ENCODE assay signal across 1 mouse cellular context in the genomic region with DNA sequence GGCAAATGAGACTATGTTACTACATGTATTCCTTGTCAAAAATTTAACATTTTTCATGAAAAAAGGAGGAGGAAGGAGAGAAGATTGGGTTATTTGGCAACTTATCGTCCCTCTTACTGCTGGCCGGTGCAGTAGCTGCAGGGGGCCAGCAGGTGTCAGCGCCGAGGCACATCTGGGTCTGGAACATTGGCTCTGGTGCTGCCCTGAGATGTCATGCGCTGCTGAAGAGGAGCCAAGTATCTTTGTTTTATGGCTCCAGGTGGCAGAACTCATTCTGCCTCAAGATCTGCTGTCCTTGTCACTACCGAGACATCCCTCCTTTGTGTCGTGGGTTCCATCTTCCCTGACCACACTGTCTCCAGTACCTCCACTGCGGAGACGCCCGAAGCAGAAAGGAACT.
TF ChIP-seq lines count a peak whose summit lies in the region.

No protein-coding gene starts in this region.

TF ChIP-seq in MEL, 35 proteins besides CTCF, POLR2A, EP300 and RAD21:
- no peak for TF ChIP-seq USF1 (IDR thresholded peaks at IDR 0.05; ENCODE audit: low read depth, low read length)
- TF ChIP-seq ZNF384 (IDR thresholded peaks at IDR 0.05; ENCODE audit: low read depth, low read length): no peak
- no peak for TF ChIP-seq ZMIZ1 (IDR thresholded peaks at IDR 0.05; ENCODE audit: low read depth, low read length)
- TF ChIP-seq MYB (IDR thresholded peaks at IDR 0.05; ENCODE audit: low read depth, low read length): no peak
- TF ChIP-seq HCFC1 (IDR thresholded peaks at IDR 0.05; ENCODE audit: low read depth, low read length): no peak
- TF ChIP-seq JUND (IDR thresholded peaks at IDR 0.05; ENCODE audit: low read depth, low read length): no peak
- peak; percentile 86 for TF ChIP-seq SMC3 (IDR thresholded peaks at IDR 0.05; ENCODE audit: low read depth, low read length)
- peak; percentile 23; the same call in 1 of the 2 replicates for TF ChIP-seq ZC3H11A (IDR thresholded peaks at IDR 0.05; ENCODE audit: low read depth, low read length)
- TF ChIP-seq POLR2AphosphoS5 (IDR thresholded peaks at IDR 0.05; ENCODE audit: borderline replicate concordance, low read depth, low read length): no peak
- TF ChIP-seq TCF12 (IDR thresholded peaks at IDR 0.05; ENCODE audit: low read depth, low read length): no peak
- no peak for TF ChIP-seq SIN3A (IDR thresholded peaks at IDR 0.05; ENCODE audit: low read length)
- TF ChIP-seq KAT2A (conservative IDR thresholded peaks at IDR 0.05; ENCODE audit: low read depth, low read length): no peak
